Mouse (Mus musculus): ENCODE data around the gene Hist3h2ba. TPM values are rescaled to one million over a fixed set of nuclear protein-coding genes. Genes with fewer than 3 reads are reported as not detected.
"Not testable (repeated sequence)": the region's sequence is repeated elsewhere in the genome, so short reads cannot be mapped to it uniquely, and the experiment has no call there.

Gene Hist3h2ba
- total RNA-seq, 4 experiments from 2014 or later = 96.1 to 129 (median 115) TPM

DNA sequence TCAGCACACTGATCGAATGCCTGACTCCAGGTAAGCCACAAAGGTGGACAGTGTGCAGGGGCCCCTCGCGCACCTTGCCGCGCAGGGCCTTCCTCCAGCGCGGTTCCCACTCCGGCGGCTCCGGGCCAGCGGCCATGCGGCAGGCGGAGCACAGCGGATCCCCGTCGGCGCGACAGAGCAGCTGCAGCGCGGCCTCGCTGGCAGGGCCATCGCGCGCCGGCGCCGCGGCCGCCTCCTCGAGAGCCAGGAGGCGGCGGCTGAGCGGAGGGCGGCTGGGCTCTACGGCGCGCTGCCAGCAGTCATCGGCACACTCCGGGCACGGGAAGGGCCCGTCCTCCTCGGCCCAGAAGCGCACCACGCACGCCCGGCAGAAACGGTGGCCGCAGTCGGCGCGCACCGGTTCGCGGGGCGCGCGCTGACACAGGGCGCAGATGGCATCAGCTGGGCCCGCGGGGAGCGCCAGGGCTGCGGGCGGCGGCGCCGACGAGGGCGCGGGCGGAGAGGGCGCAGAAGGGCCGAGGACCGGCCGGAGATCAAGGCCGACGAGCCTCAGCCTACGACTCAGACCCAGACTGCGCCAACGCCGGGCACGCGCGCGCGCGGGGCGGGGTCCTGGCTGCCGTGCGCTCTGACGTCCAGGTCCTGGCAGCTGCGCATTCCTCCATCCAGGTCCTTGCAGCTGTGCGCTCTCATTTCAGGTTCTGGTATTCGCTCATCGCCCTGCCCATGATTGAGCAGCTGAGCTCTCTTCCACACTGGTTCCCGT lies 10.2 kb upstream of the Hist3h2ba start, which contains the start of gene Rnf187:
Rnf187 (minus strand) TSS at position 595 of the 766 bp plus-strand sequence.
- peak; percentile 82 to 93 for DNase-seq (ENCODE audit: low spot score in 2 of 2)

DNA sequence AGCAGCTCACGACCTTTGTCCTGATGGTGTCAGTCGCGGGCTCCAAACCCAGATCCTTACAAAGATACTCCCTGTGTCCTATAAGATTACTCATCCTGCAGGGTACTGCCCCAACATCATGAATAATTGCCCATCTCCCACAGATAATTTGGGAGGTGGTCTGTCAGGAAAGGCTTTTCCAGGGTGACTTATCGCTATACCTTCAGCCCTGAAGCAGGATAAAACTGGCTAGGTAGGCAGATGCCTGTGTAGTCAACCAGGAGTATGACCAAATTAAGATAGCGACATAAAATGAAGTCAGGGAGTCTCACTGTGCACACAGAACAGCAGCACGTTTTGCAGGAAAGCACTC lies 9.7 kb upstream of the Hist3h2ba start:
- no peak for DNase-seq (ENCODE audit: low spot score in 2 of 2)

DNA sequence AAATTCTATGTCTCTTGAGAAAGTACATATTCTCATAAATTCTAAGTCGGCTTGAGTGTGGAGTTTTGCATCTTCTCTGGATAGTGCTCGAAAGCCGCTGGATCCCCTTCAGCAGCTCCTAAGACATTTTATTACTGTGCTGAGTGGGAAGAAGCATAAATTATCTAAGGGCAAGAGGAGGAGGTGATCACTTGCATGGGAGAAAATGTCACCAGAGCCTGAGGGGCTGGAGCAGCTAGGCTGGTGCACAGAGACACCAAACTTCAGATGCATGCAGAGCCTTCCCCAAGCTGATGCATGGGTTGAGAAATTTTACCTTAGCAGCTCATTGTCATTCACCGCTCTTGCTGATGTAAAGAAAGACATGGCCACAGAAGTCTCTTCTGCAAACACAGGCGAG lies 4.6 kb upstream of the Hist3h2ba start:
- no peak for DNase-seq (ENCODE audit: low spot score in 2 of 2)

DNA sequence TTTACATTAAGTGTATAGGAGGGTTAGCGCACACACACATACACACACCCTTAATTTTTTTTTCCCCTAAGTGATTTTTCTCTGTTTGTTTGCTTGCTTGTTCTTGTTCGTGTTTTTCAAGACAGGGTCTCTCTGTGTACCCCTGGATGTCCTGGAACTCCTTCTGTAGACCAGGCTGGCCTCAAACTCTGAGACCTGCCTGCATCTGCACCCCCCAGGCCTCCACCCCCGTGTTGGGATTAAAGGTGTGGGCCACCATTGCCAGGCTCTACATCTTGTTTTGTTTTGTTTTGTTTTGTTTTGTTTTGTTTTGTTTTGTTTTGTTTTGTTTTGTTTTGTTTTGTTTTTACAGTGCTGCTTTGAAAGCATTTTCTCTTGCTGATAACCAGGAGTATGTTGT lies 1.4 kb upstream of the Hist3h2ba start:
- DNase-seq (ENCODE audit: low spot score in 2 of 2) = no peak

DNA sequence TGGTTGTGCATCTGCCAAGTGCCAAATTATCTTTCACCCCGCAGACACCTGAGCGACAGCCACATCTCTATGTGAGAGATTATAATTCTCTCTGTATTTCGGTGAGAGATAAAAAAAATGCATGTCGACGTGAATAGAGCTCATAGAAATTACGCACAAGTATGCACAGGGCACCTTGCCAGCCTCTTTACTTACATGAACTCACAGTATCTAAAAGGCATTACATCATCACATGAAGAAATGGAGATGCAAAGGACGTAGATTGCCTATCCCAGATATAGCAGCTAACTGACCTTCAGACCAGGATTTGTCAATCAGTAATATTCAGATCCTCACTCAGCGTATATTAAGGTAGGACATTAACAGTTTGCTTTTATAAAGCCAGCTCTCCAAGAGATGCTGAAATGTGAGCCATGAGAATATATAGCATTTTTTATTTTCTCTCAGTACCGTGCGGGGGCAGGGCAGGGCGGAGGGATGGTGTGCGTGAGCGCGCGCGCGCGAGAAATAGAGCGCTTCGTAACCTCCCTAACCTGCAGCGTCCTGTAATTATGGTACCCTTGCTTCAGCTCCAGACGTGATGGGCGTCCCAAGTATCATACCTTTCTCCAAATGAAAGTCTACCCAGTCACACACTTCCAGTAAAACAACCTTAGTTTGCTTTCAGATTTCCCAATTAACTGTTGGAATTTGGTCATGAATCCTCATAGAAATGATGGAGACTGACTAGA lies 757 bp upstream of the Hist3h2ba start:
- peak in 1 of 2 experiments; percentile 64 for DNase-seq (ENCODE audit: low spot score in 2 of 2)

DNA sequence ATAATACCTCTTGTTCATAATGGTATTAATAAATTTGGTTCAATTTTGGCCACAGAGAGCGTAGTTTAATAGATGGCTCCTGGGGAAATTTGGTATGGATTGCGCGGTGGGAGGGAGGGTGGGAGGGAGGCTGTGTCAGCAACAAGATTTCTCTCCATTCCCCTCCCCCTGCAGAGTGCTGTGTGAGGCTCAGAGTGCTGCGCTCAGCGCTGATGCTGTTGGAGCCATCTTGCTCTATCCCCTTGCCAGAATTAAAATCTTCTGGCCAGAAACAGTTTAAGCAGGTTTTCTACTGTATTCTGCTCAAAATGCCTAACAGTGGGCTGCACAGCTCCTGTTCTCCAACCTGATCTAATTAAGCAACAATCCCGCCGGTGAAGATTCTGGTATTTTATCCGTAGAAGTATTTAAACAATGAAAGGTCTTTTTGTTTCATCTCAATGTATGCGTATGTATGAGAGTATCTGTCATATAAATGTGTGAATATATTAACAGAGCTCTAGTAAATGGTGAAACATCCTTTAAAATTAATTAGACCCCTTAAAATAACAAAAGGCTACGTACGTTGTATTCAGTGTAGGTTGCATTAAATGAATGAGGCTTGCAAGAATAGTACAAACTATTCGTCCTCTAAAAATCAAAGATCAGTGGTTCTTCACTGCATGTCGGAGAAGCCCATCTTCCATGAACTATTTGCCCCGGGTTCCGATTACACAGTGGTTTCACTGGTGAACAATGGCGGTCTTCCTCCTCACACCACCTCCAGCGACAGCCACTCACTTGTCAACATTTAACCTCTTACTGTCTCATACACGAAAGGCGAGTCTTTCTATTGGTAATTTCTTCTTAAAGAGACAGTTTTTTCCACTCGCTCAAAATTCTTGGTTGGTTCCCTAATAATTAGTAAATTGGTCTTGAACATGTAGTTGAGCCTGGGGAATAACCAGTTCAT lies 1.0 kb downstream of the Hist3h2ba start:
- peak in 1 of 2 experiments; percentile 68 for DNase-seq (ENCODE audit: low spot score in 2 of 2)

DNA sequence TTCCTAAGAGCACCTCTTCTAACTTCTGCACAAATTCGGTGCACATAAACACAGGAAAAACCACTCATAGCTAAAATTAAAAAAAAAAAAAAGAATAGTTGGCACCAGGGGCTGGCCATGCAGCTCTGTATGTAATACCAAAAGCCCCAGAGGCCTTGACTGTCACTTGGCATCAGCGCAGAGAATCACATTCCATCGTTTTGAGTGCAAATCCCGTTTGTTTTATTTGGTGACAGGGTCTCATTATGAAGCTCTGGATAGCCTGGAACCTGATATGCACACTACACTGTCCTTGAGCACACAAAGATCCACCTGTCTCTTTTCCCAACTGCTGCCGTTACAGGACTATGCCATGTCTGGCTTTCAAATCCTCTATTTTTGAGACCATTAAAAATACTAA lies 2.5 kb downstream of the Hist3h2ba start:
- DNase-seq (ENCODE audit: low spot score in 2 of 2) = no peak

DNA sequence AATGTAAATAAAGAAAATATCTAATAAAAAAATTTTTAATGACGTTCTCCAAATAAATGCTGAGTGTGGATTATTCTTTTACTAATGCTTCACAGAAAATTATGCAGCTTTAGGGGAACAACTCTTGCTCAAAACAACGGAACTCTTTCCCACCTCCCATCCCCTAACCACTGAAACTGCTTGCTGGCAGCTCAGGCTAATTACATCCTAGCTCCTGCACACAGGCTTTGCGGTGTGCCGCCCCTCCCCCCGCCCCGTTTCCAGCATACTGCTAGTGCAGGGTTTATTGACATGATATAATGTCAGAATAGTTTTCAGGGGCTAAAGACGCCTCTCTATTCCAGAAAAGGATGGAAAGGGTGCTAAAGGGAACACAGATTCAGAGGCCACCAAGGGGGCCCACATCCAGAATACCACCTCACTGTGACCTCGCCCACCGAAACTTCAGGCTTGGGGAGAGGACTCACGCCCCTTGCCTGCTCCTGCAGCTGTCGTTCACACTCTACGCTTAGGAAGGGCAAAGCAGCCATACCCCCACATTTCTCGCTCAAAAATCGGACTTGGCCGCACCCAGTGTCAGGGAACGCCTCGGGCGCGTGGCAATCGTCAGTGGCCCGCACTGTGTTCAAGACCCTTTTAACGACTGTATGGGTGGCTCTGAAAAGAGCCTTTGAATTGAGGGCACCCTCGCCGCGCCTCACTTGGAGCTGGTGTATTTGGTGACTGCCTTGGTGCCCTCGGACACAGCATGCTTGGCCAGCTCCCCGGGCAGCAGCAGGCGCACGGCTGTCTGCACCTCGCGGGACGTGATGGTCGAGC lies 4.8 kb downstream of the Hist3h2ba start:
- no peak for DNase-seq (ENCODE audit: low spot score in 2 of 2)

DNA sequence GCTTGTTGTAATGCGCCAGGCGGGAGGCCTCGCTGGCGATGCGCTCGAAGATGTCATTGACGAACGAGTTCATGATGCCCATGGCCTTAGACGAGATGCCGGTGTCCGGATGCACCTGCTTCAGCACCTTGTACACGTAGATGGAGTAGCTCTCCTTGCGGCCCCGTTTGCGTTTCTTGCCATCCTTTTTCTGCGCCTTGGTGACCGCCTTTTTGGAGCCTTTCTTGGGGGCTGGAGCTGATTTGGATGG lies 5.4 kb downstream of the Hist3h2ba start:
- not testable (repeated sequence) for DNase-seq (ENCODE audit: low spot score in 2 of 2)

DNA sequence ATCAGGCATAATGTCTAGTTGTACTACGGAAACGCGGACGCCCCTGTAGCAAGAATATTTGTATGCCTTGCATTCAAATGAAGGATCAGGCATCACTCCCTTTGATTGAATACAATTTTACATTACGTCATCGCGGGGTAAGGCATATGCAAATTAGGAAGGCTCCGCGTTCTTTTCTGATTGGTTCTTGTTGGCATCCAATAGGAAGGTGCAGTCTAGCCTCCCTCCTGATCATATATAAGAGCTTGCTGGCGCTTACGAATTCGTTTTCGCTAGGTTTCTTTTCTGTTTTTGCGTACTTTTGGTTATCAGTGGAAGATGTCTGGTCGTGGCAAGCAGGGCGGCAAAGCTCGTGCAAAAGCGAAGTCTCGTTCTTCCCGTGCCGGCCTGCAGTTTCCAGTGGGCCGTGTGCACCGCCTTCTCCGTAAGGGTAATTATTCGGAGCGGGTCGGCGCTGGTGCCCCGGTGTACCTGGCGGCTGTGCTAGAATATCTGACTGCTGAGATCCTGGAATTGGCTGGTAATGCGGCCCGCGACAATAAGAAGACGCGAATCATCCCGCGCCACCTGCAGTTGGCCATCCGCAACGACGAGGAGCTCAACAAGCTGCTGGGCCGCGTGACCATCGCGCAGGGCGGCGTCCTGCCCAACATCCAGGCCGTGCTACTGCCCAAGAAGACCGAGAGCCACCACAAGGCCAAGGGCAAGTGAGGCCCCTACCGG lies 5.9 kb downstream of the Hist3h2ba start, which contains the start of the genes Hist3h2a and Trim17:
Hist3h2a (plus strand) TSS at position 266 of the 723 bp plus-strand sequence.
Trim17 (plus strand) TSS at position 266 of the 723 bp plus-strand sequence.
- peak; percentile 87 to 96 for DNase-seq (ENCODE audit: low spot score in 2 of 2)

DNA sequence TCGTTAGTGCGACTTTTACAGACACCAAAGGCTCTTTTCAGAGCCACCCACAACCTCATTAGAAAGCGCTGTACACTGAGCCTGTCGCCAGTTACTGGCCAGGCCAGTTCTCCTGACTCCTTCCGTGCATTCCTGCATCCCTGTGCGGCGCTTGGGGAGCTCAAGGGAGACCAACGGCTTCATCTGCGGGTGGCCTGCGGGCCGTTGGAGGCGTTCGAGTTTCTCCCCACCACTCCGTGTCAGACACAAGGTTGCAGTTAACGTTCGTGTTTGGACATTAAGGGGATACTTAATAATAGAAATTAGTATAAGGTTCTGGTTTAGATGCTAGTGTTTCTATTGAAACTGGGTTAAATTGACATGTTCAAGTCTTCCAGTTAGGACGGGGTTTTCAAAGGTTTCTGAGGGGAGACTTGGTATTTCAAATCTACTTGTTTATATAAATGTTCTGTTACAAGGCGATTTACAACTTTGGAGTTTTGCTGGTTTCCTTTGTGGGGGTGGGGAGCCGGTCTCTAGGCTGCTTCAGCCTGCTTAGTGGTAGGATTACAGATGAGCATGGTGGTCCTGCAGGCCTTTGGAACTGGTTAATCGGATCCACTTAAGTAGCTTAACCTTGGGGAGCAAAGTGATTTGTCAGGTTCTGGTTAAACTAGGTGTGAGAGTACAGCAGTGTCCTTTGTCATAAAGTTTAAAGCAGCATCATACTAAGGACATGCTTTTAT lies 6.6 kb downstream of the Hist3h2ba start:
- DNase-seq (ENCODE audit: low spot score in 2 of 2) = no peak

DNA sequence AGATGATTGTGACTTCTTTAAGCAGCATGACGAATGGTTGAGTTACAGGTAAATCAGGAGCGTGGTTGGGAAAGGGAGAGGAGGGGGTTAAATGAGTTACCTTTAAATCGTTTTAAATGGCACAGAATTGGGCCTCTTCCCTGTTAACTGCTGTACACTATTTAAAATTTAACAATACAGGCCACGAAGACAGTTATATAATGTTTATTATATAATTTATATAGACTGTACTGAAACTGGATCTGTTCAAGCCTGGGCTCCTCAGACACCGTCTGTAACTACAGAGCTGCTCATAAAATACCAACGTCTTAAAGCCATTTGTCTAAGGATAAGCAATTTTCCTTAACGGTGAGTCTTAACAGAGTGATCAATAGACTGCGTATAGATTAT lies 7.1 kb downstream of the Hist3h2ba start:
- no peak for DNase-seq (ENCODE audit: low spot score in 2 of 2)

DNA sequence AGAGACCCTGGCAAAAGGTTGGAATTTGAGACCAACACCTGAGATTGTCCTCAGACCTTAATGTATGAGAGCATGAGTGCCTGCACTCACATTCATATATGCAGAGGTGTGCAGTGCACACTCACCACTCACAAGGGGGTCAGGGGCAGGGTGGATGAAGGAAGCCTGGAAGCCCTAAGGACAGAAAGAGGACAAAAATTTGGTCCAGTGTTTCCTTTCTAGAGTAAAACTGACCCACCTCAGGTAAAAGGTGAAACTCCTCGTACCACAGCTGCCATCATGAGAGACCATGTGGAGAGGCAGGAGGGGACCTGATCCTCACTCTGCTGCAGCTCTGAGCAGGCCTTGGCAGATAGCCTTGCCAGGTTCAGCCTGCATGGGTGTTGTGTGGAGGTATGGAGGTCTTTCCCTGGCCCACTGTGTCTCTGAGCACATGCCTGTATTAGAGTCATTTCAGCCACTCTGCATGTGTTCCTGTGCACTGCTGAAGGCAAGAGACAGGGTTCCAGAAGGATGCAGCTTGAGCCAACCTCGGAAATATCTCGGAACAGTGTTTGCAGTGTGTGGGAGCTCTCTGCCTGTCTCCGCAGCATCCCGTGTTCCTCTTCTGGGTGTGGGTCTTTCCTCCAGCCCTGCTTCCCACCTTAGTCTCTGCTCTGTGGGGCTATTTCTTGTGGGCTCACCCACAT lies 8.7 kb downstream of the Hist3h2ba start:
- no peak for DNase-seq (ENCODE audit: low spot score in 2 of 2)

DNA sequence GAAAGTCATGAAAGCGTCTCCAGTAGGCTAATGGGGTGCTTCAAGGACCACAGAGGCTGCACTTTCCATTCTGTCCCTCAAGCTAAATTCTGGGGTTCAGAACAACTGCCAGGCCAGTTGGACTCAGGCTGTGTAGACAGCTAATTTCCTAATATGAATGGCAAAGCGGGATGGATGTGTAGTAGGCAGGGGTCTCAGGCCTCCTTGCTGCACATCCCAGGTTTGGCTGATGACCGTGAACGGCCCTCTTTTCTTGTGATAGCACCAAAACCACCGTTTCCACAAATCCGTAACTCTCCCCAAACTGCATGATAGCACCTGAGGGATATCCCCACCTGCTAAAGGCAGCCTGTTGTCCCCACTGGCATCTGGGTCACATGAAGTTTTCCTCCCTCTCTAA lies 9.8 kb downstream of the Hist3h2ba start:
- DNase-seq (ENCODE audit: low spot score in 2 of 2) = no peak

DNA sequence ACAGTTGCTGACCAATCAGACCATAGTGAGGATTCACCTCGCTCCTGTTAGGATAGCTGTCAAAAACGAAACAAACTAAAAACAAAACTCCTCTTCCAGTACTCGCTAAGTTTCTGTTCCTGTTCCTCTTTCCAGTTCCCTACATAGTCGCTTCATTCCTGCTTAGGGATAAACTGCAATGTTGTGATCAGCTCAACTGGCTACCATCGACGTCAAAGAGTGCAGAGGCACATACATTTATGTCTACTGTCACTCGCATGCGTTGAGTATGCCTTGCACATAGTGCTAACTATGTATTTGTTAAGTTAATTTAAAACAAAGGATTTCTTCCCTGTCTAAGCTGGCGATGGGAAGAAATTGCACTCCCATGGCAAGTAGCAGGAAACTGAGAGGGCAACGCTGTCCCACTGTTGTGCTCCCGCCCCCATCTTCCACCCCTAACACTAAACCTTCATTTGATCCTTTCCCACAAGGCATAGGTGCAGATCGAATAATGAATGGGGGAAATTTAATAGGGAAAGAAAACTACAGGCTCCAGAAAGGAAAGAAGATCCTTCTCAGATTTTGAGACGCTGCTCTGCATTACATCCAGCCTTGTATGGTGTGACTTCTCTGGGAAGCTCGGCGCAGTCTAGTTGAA lies 10.6 kb downstream of the Hist3h2ba start:
- no peak for DNase-seq (ENCODE audit: low spot score in 2 of 2)

DNA sequence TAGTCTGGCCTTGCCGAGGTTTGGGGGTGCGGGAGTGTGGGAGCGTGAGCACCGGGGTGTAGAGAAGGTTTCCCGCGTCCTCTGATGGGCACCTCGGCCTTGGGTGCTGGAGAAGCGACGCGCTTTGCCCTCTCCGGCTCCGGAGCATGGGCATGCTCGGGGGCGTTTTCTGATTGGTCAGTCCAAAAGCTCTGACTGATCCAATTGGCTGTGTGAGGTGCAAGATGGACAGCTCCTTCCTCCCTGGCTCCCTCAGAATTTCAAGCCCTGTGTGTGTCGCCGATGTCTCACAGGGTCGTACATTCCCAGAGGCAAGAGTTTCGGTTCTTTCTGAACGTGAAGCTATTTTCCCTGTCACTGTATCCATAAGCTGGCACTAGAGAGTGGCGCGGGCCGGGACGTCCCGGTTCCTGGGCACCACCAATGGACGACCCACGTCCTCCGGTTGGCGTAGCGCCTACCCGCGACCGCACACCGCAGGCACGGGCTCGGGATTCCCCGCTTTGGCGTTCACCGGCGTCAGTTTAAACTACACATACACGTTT lies 11.3 kb downstream of the Hist3h2ba start:
- DNase-seq (ENCODE audit: low spot score in 2 of 2) = peak; percentile 66 to 80

DNA sequence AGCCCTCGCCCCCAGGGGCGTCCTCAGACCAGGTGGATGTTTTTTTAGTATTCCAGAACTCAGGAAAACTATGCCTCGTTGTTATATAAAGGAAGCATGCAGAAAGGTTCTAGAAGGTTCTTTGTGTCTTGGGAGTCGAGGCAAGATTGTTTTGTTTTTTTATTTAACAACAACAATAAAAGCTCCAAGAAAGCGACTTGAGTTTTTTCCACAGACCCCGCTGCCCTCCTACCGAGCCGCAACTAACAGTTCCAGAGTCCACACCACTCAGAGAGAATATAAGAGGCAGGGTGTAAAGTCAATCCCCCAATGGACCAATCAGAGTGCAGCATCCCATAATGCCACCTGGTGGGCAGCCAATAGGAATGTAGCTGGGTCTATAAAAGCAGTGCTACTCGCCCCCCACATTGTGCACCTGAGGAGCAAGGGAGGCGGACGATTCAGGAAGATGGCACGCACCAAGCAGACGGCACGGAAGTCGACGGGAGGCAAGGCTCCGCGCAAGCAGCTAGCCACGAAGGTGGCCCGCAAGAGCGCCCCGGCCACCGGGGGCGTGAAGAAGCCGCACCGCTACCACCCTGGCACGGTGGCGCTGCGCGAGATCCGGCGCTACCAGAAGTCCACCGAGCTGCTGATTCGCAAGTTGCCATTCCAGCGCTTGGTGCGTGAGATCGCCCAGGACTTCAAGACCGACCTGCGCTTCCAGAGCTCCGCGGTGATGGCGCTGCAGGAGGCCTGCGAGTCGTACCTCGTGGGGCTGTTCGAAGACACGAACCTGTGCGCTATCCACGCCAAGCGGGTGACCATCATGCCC lies 12.9 kb downstream of the Hist3h2ba start:
- no peak for DNase-seq (ENCODE audit: low spot score in 2 of 2)
